Mouse (Mus musculus): ENCODE results near the gene 1700061G19Rik. TPM values are rescaled to one million over a fixed set of nuclear protein-coding genes. Genes with fewer than 3 reads are reported as not detected.
"Not testable (repeated sequence)": the region's sequence is repeated elsewhere in the genome, so short reads cannot be mapped to it uniquely, and the experiment has no call there.

Gene 1700061G19Rik
- total RNA-seq, 2 experiments from 2014 or later = 0.17 to 0.23 TPM

DNA sequence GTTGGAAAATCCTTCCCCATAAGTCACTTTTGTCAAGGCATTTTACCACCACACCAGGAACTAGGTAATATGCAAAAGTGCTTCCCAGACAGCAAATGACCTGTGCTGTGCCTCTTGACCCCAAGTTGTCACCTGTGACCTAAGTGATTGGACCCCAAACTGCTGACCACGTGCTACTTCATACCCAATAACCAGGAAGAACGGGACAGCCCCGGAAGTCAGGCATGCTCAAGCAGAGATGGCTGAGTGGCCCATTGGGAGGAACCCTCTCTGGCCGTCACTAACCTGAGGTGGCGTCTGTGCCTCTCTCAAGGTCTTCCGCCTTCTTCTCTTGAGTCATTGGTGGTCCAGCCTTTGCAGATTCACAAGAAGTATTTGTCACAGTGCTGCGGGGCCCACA is 2.8 kb upstream of the 1700061G19Rik start:
- no peak for DNase-seq

- DNase-seq = no peak
Observed at GRCm38 (mm10) chr17:56874237-56874636, 1.0 kb upstream of the 1700061G19Rik start, which contains the start of gene Acsbg2. Gene Acsbg2 (minus strand): TSS chr17:56874447.

GRCm38 (mm10) chr17:56876465-56876864 is 1.2 kb downstream of the 1700061G19Rik start:
- no peak for DNase-seq

GRCm38 (mm10) chr17:56876981-56877380 is 1.7 kb downstream of the 1700061G19Rik start:
- no peak for DNase-seq

GRCm38 (mm10) chr17:56877426-56877825 is 2.1 kb downstream of the 1700061G19Rik start:
- DNase-seq = no peak

DNA sequence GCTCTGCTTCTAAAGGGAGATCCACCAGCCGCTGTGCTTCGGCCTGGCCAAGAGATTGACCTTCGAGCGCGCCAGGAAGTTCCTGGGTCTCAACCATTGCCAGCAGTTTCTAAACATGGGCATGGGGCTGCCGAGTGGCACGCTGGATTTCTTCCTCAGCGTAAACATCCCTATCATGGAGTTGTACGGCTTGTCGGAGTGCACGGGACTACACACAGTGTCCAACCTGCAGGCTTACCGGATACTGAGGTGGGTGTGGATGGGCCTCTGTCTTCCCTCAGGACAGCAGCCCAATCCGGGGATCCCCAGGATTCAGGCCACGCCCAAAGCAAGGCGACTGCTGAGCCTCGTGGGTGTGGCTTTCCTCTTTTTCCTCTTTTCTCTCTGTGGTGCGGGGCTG is 8.3 kb downstream of the 1700061G19Rik start:
- no peak for DNase-seq

- no peak for DNase-seq
Observed at GRCm38 (mm10) chr17:56884331-56884730, 9.1 kb downstream of the 1700061G19Rik start.

GRCm38 (mm10) chr17:56884809-56885208 is 9.5 kb downstream of the 1700061G19Rik start:
- no peak for DNase-seq

GRCm38 (mm10) chr17:56888050-56888449 is 12.8 kb downstream of the 1700061G19Rik start:
- no peak for DNase-seq

GRCm38 (mm10) chr17:56890018-56890417 is 14.7 kb downstream of the 1700061G19Rik start:
- DNase-seq = no peak

- DNase-seq = no peak
Observed at GRCm38 (mm10) chr17:56895368-56895918, 20.2 kb downstream of the 1700061G19Rik start.

DNA sequence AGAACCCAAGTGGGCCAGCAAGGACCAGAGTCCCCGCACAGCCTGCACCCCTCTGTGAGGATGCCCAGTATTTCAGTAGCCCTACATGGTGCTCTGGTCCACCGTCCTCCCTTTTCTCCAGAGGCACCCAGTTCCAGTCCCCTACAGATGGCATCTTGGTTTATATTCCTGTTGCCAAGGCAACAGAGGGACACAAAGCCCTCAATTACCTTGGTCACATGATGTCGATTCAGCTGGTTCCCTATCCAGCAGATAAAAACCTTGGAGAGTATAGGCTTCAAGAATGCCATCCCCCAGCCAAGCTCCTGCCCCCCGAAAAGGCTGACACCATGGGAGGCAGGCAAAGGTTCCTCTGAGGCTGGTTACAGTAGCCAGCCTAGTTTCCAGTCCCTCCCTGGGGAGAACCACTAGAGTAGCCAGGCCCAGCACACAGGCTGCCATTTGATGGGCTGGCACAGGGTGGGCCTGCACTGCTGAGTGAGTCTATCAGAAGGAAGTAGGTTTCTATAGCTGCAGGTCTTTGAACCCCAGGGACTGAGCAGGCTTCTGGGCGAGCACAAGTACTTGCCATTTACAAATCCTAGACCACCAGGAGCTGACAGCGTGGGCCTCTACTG is 21.3 kb downstream of the 1700061G19Rik start:
- peak; percentile 41 for DNase-seq

GRCm38 (mm10) chr17:56897630-56898195 is 22.4 kb downstream of the 1700061G19Rik start:
- peak; percentile 75 to 78 for DNase-seq

- no peak for DNase-seq
Observed at GRCm38 (mm10) chr17:56902698-56903097, 27.4 kb downstream of the 1700061G19Rik start.

DNA sequence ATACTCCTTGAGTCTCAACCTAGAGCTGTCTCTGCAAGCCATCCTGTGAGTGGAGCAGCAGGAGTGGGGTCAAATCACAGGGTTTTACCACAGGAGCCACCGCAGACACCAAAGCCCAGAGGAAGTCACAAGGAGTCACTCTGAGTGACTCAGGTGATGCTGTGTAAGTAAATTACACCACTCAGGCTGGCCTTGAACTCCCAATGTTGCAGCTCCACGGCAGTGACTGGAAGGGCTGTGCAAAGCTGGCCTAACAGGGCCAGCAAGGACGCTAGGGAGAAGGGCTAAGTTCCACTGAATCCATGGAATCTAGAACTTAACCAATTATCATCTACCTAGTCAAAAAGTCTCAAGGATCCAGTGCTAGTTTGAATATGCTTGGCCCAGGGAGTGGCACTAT is 30.9 kb downstream of the 1700061G19Rik start:
- no peak for DNase-seq

GRCm38 (mm10) chr17:56907096-56907495 is 31.8 kb downstream of the 1700061G19Rik start:
- no peak for DNase-seq

GRCm38 (mm10) chr17:56907887-56908286 is 32.6 kb downstream of the 1700061G19Rik start:
- no peak for DNase-seq

GRCm38 (mm10) chr17:56909764-56910163 is 34.5 kb downstream of the 1700061G19Rik start:
- DNase-seq = not testable (repeated sequence)

DNA sequence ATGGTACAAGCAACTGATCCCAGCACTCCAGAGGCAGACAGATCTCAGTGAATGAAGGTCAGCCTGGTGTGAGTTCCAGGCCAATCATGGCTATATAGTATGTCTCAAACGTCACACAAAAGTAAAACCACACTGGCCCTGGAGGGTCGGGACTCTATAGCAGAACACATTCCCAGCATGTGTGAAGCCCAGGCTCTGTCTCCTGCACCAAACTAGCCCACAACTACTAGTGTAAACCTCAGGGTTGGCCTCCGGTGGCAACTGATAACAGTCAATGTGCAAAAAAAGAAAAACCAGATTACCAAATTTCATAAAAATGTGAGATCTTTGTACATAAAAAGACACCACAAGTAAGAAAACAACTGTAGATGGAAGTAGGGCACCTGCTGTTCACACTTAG is 37.7 kb downstream of the 1700061G19Rik start:
- DNase-seq = no peak

- DNase-seq = no peak
Observed at GRCm38 (mm10) chr17:56913444-56913843, 38.2 kb downstream of the 1700061G19Rik start.

DNA sequence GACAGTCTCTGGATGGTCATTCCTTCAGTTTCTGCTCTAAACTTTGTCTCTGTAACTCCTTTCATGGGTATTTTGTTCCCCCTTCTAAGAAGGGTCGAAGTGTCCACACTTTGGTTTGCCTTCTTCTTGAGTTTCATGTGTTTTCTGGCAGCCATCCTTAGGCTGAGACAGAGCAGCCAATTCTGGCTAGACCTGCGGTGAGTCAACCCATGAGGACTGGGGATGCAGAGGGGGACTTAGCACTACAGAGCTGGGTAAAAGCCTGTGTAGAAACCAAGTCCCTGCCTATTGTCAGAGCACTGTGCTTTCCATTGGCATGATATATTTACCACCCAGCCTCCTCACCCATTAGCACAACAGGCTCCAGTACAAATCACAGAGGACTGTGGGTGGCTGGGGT is 41.9 kb downstream of the 1700061G19Rik start:
- no peak for DNase-seq

DNA sequence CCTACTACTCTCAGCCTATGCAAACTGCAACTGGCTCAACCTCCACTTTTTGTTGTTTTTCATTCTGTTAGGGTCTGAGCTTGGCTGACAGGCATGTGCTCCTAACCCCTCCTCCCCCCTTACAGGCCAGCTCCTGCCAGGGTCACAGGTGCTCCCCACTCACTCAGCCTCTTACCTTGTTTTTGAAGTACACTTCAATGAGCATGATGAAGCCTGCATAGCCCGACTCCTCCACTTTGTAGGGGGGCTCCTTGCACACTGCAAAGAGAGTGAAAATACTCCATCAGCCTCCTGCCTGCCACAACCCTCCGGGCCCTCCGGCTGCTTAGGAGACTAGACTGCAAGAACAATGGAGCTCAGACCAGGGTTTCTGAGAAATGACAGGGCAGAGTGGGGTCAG is 44.4 kb downstream of the 1700061G19Rik start:
- no peak for DNase-seq

GRCm38 (mm10) chr17:56925998-56926397 is 50.7 kb downstream of the 1700061G19Rik start:
- no peak for DNase-seq

- no peak for DNase-seq
Observed at GRCm38 (mm10) chr17:56929101-56929500, 53.8 kb downstream of the 1700061G19Rik start.

Data from layer of hippocampus, postnatal 36 days (tissue).